Mouse (Mus musculus) C2C12 (cell line): ENCODE results near the gene Thrsp. TPM values are rescaled to one million over a fixed set of nuclear protein-coding genes. Genes with fewer than 3 reads are reported as not detected.
A peak's percentile ranks its signal among the peaks of the same experiment; 100 is the strongest.

Experiments
- H3K27me3 ChIP-seq: one replicate; pipeline ENCODE4 v1.6.1; 2011; ENCODE audit not compliant: control insufficient read depth, insufficient read depth, insufficient read length
- H3K36me3 ChIP-seq: one replicate; pipeline ENCODE4 v1.6.1; 2011; ENCODE audit not compliant: control insufficient read depth, insufficient read depth
- H3K4me3 ChIP-seq: one replicate; pipeline ENCODE4 v1.5.1; 2011; ENCODE audit warnings: mild to moderate bottlenecking, control low read depth; ENCODE audit not compliant: poor library complexity, insufficient read depth, severe bottlenecking
- H3K79me2 ChIP-seq: one replicate; pipeline ENCODE4 v1.6.1; 2011; ENCODE audit not compliant: control insufficient read depth, insufficient read depth
- H3K79me3 ChIP-seq: one replicate; pipeline ENCODE4 v1.6.1; 2011; ENCODE audit warnings: low read depth, control low read depth
- H3ac ChIP-seq: one replicate; pipeline ENCODE3; 2011; ENCODE audit warnings: low read depth; ENCODE audit not compliant: control insufficient read depth, insufficient read length
- CEBPB ChIP-seq: IDR thresholded peaks from one replicate; pipeline ENCODE4 v1.6.1; 2011; ENCODE audit warnings: low read depth, mild to moderate bottlenecking, control low read depth, moderate library complexity
- CTCF ChIP-seq: IDR thresholded peaks from one replicate; pipeline ENCODE4 v1.5.1; 2011; ENCODE audit not compliant: control insufficient read depth, insufficient read depth, insufficient read length
- FOSL1 ChIP-seq: IDR thresholded peaks from one replicate; pipeline ENCODE4 v1.8.0; 2011; ENCODE audit warnings: mild to moderate bottlenecking, low read length; ENCODE audit not compliant: poor library complexity, insufficient read depth, severe bottlenecking
- MAX ChIP-seq: IDR thresholded peaks from one replicate; pipeline ENCODE4 v1.6.1; 2011; ENCODE audit warnings: mild to moderate bottlenecking, control low read depth
- MYOD1 ChIP-seq: IDR thresholded peaks from one replicate; pipeline ENCODE4 v1.6.1; 2011; ENCODE audit warnings: low read depth; ENCODE audit not compliant: control insufficient read depth, insufficient read length
- MYOG ChIP-seq: IDR thresholded peaks from one replicate; pipeline ENCODE4 v1.6.1; 2011; ENCODE audit not compliant: control insufficient read depth, insufficient read length; ENCODE audit errors: extremely low read depth
- USF1 ChIP-seq: IDR thresholded peaks from one replicate; pipeline ENCODE4 v1.6.1; 2011; ENCODE audit warnings: low read depth, mild to moderate bottlenecking, control low read depth, moderate library complexity
- polyA plus RNA-seq: library from polyadenylated mRNA; unstranded; fragments of >200 nt; fragmentation: generic; extraction: Trizol; gene quantifications from one replicate; pipeline ENCODE4 v1.2.1, GENCODE M21; 2012; ENCODE audit warnings: missing spikeins

Thrsp gene
- polyA plus RNA-seq, 1 experiment = not detected

- H3K36me3 ChIP-seq = peaks cover 3% of the 10 kb centered on the region
- no peaks in the 10 kb centered on the region for H3K27me3 ChIP-seq
- no peak for TF ChIP-seq CTCF
- TF ChIP-seq USF1 = no peak
- TF ChIP-seq MYOG = no peak
- no peak for TF ChIP-seq MYOD1
- no peak for TF ChIP-seq MAX
- no peak for TF ChIP-seq CEBPB
- no peak for TF ChIP-seq FOSL1
- no peaks in the 10 kb centered on the region for H3K79me3 ChIP-seq
- no peak overlapping the region for H3ac ChIP-seq
- no peaks in the 10 kb centered on the region for H3K79me2 ChIP-seq
- H3K4me3 ChIP-seq = no peak overlapping the region
These were observed 3.5 kb downstream of the Thrsp start for GRCm38 (mm10) chr7:97413981-97414380.

GRCm38 (mm10) chr7:97411575-97411974 is 6.0 kb downstream of the Thrsp start:
- Histone ChIP-seq H3K27me3 (no peaks in the 10 kb centered on the region), H3K36me3 (peaks cover 3% of the 10 kb centered on the region), H3K4me3 (no peak overlapping the region), H3ac (no peak overlapping the region), H3K79me2 (no peaks in the 10 kb centered on the region), H3K79me3 (no peaks in the 10 kb centered on the region)
- TF ChIP-seq CTCF (no peak), MYOD1 (no peak), FOSL1 (no peak), CEBPB (no peak), MYOG (no peak), USF1 (no peak), MAX (no peak)

- Histone ChIP-seq H3K36me3 (peaks cover 3% of the 10 kb centered on the region), H3K27me3 (no peaks in the 10 kb centered on the region), H3K79me3 (no peaks in the 10 kb centered on the region), H3K79me2 (no peaks in the 10 kb centered on the region), H3ac (no peak overlapping the region), H3K4me3 (no peak overlapping the region)
- no peak for TF ChIP-seq CTCF
- no peak for TF ChIP-seq MAX
- TF ChIP-seq MYOD1 = no peak
- no peak for TF ChIP-seq USF1
- TF ChIP-seq FOSL1 = no peak
- TF ChIP-seq CEBPB = no peak
- no peak for TF ChIP-seq MYOG
These were observed 6.4 kb downstream of the Thrsp start for GRCm38 (mm10) chr7:97411106-97411505.

- no peaks in the 10 kb centered on the region for H3K27me3 ChIP-seq
- H3K36me3 ChIP-seq = peaks cover 3% of the 10 kb centered on the region
- H3ac ChIP-seq = no peak overlapping the region
- no peak for TF ChIP-seq MAX
- TF ChIP-seq CTCF = no peak
- no peak for TF ChIP-seq USF1
- TF ChIP-seq MYOG = no peak
- no peak for TF ChIP-seq MYOD1
- no peak for TF ChIP-seq CEBPB
- no peak for TF ChIP-seq FOSL1
- H3K4me3 ChIP-seq = no peak overlapping the region
- H3K79me2 ChIP-seq = peaks cover 33% of the 10 kb centered on the region
- peaks cover 11% of the 10 kb centered on the region for H3K79me3 ChIP-seq
These were observed 10.4 kb downstream of the Thrsp start for GRCm38 (mm10) chr7:97407145-97407544.

GRCm38 (mm10) chr7:97399960-97400715 is 17.4 kb downstream of the Thrsp start, which contains the start of gene Ndufc2:
Ndufc2 (plus strand) TSS chr7:97400003.
- Histone ChIP-seq H3K36me3 (no peaks in the 10 kb centered on the region), H3K79me3 (peaks cover 24% of the 10 kb centered on the region), H3K27me3 (no peaks in the 10 kb centered on the region), H3K4me3 (peak within 1 kb of the TSS; percentile 48), H3ac (peak within 1 kb of the TSS; percentile 82), H3K79me2 (peaks cover 50% of the 10 kb centered on the region)
- TF ChIP-seq CEBPB (no peak), MAX (peak; percentile 64)

GRCm38 (mm10) chr7:97398943-97399342 is 18.6 kb downstream of the Thrsp start:
- no peak overlapping the region for H3ac ChIP-seq
- H3K27me3 ChIP-seq = no peaks in the 10 kb centered on the region
- TF ChIP-seq USF1 (no peak), MYOD1 (no peak), MYOG (no peak), CTCF (no peak), CEBPB (no peak), MAX (no peak), FOSL1 (no peak)
- H3K36me3 ChIP-seq = no peaks in the 10 kb centered on the region
- peaks cover 41% of the 10 kb centered on the region for H3K79me2 ChIP-seq
- no peak overlapping the region for H3K4me3 ChIP-seq
- peaks cover 21% of the 10 kb centered on the region for H3K79me3 ChIP-seq
